Mouse (Mus musculus): Measurements from ENCODE around the gene Srgap3.
"Not testable (repeated sequence)": the region's sequence is repeated elsewhere in the genome, so short reads cannot be mapped to it uniquely, and the experiment has no call there.

Gene Srgap3

DNA sequence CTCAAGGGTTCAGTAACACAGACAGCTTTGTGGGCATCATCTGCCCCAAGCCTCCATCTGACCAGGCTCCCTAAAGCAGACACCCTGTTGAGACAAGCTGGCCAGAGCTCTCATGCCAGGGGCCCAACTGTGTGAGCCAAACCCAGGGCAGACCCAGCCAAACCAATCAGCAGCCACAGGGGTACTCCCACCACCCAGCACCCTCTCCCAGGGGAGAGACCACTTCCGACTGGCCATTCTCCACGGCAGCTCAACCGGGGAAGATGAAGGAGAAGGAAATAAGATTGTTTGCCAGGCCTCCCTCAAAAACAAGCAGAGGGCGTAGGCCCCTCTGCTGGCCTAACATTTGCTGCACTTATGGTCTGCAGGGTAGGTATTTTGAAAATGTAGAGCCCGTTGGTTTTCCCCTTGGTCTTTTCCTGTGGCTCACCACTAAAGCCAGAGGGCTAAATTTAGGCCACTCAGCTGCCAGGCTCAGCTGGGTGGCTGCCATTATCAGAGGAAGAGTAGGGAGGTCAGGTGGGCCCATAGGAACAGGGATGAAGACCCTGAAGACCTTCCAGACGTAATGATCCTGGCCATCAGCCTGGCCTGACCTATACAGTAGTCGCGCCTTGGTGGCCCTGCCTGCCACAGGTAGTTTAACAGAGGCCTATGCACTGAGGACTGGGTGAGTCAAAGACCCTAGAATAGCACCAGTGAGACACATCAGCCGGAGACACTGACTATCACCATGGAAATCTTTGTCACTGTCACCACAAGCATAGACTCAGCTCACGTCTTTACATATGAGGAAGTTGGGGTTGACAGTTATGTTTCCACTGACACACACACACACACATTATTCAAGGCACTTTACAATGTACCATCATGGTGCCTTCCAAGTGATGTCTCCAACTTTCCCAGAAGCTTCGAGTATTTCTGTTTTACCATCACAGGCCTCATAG is 85.4 kb downstream of the Srgap3 start:
- DNase-seq (ENCODE audit: extremely low spot score) = no peak

DNA sequence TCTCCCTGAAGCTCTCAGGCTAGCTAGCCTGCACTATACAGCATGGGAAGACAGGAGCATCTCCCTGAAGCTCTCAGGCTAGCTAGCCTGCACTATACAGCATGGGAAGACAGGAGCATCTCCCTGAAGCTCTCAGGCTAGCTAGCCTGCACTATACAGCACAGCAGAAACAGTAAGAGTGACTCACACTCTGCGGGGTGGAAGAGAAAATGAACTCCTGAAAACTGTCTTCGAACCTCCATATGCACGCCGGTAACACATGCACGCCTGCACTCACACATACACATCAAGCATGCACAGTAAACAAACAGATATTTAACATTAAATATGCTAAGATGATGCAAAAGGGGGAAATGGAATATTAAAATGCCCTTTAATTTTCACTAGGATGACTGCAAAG is 86.8 kb downstream of the Srgap3 start:
- not testable (repeated sequence) for DNase-seq (ENCODE audit: extremely low spot score)

DNA sequence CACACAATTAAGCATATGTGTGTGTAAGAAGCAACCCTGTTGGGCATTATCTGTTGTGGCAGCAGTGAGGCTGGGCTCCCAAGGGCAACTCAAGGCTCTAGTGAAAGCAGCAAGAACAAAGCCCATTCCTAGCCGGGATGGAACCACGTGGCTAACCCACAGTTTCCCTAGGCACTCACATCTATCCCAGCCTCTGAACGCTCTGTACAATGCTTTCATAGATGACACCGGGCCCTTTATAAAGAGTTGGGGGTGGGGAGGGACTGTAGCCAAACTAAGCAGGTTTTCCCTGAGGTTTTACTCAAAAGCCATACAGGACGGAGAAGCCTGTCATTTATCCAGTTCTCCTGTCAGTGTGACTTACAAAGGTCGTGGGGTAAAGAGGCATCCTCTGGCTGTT is 90.0 kb downstream of the Srgap3 start:
- DNase-seq (ENCODE audit: extremely low spot score) = no peak

DNA sequence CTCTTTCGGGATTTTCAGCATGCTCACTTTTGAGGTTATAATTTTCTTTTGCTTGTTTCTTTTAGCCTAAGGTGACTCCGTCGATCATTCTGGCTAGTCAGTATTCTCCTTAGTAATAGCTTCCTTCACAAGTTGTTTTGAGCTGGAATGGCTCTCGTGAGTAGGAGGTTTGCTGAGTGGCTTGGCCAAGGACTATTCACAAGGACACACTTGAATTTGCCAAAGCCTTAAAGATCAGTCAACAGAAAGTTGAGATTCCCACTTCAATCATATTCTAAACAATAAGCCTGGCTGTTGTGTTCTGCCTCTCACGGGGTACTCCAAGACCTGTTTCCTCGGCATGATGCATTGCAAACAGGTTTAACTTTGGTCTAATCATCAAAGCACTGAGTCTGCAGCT is 91.9 kb downstream of the Srgap3 start:
- no peak for DNase-seq (ENCODE audit: extremely low spot score)

DNA sequence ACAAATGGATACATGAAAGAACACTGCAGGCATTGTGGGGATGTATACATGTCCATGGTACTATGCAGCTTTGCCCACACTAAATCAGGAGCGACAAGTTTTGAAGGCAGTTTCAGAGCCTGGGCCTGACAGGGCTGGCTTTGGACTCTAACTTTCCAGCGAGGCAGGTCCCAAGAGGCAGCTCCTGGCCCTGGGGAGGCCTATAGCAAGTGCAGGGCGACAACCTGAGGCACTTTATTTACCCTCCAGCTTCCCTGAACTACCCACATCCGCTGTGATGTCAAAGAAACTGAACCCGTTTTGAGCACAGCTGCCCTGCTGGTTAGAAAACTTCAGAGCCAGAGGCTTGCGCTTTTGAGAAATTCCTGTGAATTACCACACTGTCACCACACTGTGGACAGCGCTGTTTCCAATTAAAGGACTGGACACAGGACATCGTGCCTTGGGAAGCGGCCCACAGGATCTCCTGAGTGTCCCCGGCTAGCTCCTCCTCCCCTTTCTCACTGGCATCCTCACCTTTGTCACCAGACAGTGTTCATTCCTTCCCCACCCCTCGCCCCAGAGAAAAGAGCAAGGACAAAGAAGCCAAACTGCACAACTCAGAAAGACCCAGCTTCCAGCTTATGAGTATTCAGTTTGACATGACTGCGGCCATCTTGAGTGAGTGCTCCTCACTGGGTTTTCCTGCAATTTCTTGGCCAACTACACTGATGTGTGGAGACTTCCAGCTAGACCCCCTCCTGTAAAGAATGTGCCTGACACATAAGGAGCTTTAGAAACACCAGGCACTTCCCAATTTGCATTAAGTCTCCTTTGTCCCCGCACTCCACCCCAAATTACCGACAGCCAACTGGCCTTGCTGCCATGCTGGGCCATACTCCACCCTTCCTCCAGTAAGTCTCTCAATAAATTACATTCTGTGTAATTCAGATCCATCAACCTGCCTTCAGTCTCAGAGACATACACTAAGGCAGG is 94.5 kb downstream of the Srgap3 start:
- DNase-seq (ENCODE audit: extremely low spot score) = no peak

GRCm38 (mm10) chr6:112850745-112851144 is 96.3 kb downstream of the Srgap3 start:
- no peak for DNase-seq (ENCODE audit: extremely low spot score)

GRCm38 (mm10) chr6:112848629-112849180 is 98.4 kb downstream of the Srgap3 start:
- no peak for DNase-seq (ENCODE audit: extremely low spot score)

DNA sequence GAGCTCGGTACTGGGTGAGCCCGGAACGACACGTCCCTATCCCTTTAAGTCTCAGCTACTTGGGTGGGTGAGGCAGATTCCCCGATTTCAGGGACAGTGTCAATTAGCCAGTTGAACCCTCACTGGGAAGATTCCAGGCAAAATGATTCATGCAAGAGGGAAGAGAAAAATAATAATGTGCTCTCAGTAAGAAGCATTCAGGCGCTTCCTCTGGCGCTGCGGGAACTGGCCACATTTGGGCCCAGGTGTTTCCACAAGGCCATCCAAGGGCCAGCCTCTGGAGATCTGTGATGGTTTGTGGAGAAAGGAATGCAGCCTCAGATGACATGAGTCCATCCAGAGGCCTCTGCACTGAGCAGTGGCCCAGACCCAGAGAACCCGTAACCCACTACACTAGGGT is 100.2 kb downstream of the Srgap3 start:
- no peak for DNase-seq (ENCODE audit: extremely low spot score)

DNA sequence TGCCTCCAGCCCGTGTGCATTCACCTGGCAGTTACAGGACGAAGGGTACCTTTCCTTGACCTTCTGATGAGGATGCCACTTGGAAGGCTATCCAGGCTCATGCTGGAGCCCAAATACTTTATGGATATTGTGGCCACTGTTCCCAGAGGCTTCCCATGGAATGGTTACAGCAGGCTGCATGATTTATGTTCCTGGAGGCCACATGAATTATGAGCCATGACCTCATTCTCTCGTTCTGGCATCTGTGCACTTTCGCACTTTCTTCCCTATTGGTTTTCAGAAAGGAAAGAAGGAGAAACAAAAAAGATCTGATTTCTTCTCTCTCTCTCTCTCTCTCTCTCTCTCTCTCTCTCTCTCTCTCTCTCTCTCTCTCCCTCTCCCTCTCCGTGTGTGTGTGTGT is 104.6 kb downstream of the Srgap3 start:
- no peak for DNase-seq (ENCODE audit: extremely low spot score)

DNA sequence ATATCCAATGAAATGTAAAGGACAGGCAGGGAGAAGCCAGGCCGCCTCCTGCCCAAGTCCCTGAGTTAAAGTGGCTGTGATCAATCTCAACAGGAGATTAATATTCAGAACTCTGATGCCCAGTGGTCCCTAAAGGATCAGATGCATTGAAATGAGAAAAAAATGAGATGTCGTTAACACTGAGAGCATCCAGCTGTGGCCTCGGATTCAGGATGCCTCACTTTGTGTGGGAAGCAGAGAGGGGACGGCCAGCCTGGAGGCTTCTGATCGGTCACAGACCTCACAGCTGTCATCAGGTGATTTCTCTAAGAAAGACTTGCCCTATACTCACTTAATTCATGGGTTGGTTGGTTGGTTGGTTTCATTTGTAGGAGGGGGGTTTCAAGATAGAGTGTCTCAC is 106.7 kb downstream of the Srgap3 start:
- no peak for DNase-seq (ENCODE audit: extremely low spot score)

DNA sequence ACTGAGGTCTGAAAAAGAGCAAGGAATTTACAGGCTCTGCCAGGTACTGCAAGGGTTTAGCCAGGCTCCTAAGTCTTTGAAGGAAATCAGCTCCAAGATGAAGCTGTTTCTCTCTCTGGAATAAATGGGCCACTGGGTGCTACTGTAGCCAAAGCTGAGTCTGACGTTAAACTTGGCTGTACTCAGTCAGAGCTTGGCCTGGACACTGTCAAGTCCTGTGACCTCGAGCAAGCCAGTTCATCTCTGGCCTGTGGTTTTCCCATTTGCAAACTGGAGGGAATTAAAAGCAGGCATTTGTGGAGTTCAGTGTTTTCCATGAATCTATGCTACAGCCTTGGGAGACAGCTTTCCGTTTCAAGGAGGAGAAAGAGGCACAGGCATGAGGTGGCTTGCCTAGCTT is 107.7 kb downstream of the Srgap3 start:
- no peak for DNase-seq (ENCODE audit: extremely low spot score)

GRCm38 (mm10) chr6:112838879-112839278 is 108.2 kb downstream of the Srgap3 start:
- peak; percentile 54 for DNase-seq (ENCODE audit: extremely low spot score)

GRCm38 (mm10) chr6:112836712-112837111 is 110.4 kb downstream of the Srgap3 start:
- no peak for DNase-seq (ENCODE audit: extremely low spot score)

GRCm38 (mm10) chr6:112835413-112835812 is 111.7 kb downstream of the Srgap3 start:
- DNase-seq (ENCODE audit: extremely low spot score) = no peak

DNA sequence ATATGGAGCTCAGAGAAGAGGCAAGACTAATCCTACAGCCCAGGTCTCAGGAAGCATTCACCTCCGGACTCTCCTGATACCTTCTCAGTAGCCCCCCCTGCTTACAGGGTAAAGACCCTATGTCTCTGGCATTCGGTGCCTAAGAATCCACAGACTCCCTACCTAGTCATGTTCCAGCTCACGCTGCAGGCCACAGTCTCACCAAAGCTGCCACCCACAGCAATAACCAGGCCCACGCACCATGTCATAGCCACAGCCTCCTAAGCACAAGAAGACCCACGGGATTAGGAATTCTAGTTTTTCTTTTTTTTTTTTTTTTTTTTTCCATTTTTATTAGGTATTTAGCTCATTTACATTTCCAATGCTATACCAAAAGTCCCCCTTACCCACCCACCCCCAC is 112.6 kb downstream of the Srgap3 start:
- no peak for DNase-seq (ENCODE audit: extremely low spot score)

DNA sequence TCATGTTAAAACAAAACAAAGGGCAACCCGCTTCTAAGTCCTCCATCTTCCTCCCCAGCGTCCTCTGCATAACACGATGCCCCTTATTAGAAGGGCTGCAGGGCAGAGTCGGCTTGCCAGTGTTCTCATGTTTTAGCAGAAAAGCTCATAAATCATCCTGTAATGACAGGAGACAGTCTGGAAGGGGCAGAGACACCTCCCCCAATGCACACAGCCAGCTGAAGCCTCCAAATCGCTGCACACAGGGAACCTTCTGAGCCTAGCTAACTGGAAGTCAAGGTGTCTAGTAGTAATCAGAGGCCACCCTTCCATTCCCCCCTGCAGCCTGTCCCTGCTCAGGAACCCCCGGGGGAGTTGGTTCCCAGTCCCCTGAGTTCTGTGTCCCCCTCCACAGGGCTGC is 113.3 kb downstream of the Srgap3 start:
- no peak for DNase-seq (ENCODE audit: extremely low spot score)

GRCm38 (mm10) chr6:112829196-112829595 is 117.9 kb downstream of the Srgap3 start:
- no peak for DNase-seq (ENCODE audit: extremely low spot score)

GRCm38 (mm10) chr6:112828420-112828819 is 118.6 kb downstream of the Srgap3 start:
- no peak for DNase-seq (ENCODE audit: extremely low spot score)

DNA sequence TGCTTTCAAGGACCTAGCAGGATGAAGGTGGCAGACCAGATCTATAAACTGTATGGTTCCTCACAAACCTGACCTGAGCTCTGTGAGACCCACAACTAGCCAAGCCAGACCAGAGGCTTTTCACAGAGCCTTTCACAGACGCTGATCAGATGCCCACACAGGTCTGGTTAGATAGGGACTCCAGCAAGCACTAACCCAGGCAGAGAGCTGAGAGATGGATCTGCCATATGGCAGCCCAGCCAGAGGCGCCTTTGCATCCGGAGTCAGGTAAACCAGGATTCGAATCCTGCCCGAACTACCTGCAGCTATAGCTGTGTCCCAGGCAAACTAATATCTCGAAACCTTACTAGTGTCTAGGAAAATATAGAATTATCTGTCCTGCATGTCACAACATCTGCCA is 121.4 kb downstream of the Srgap3 start:
- DNase-seq (ENCODE audit: extremely low spot score) = no peak

GRCm38 (mm10) chr6:112823096-112823495 is 124.0 kb downstream of the Srgap3 start:
- no peak for DNase-seq (ENCODE audit: extremely low spot score)

- DNase-seq (ENCODE audit: extremely low spot score) = no peak
Measured at GRCm38 (mm10) chr6:112820298-112820992, 126.6 kb downstream of the Srgap3 start.
